Mouse (Mus musculus): ENCODE data around the gene Topaz1. TPM values are rescaled to one million over a fixed set of nuclear protein-coding genes. Genes with fewer than 3 reads are reported as not detected.
"Not testable (repeated sequence)": the region's sequence is repeated elsewhere in the genome, so short reads cannot be mapped to it uniquely, and the experiment has no call there.

Gene Topaz1
- total RNA-seq, 2 experiments from 2014 or later = not detected

DNA sequence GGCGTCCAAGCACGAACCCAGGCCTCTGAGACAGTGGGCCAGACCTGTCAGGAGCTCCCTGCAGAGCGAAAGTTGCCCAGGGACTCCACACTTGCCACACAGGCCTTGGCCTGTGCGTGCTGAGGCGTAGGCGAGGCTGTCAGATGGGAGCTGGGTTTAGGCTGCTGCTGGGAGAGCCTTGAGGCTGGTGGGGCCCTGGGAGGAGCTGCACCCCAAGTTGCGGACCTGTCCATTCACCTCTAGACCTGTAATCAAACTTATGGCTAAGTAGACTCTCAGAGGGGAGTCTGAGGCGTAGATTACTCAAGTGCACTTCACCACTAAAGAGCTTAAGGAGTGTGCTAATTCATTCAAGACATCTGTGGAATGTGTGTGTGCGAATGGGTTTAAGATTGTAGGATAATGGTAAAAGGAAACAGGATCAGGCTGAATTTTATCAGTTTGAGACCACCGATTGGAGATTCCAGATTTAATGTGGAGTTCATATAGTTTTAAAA is 58.7 kb downstream of the Topaz1 start:
- DNase-seq = no peak
- intact Hi-C loops (cut with DNase I) = loop anchor here (2.0 to 5.0 kb wide), 3 partner anchors 41 to 145 kb away; partner anchors contain the start of genes 1110059G10Rik and Kif15

DNA sequence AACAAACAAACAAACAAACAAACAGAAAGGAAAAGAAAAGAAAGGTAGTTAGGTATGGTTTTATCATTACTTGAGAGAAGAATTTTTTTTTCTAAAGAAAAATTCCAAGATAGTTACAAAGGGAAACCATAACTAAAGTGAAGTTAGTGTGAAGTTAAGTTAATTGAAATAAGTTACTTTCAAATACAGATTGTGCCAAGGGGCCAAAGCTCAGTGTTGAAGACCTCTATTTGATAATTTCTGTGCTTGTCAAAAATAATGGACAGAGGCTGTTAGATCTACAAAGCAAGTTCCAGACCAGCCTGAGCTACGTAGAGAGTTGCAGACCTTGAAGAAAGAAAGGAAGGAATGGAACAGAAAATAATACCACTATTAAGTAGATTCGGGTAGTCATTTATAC is 60.0 kb downstream of the Topaz1 start:
- DNase-seq = no peak
- intact Hi-C loops (cut with DNase I) = loop anchor here (5.0 kb wide), 1 partner anchor 40 kb away; no protein-coding TSS in a partner anchor

DNA sequence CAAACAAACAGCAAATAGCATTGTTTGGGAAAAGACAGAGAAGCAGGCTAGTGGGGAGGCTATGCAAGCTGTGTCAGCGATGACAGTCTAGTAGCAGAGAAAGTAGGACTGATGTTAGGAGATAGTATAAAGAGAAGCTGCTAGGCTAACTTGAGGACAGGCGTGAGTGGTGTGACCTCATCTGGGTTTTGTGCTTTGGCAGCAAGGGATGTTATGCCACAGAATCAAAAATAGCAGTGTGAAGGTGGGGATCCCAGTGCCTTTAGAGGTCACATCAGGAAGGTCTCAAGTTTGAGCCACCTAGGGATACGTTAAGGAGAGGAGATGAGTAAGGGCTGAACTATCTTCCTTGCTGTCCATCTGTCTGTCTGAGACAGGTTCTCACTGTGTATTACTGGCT is 63.1 kb downstream of the Topaz1 start:
- intact Hi-C loops (cut with DNase I) = no loop called here
- peak; percentile 7 to 29 for DNase-seq

DNA sequence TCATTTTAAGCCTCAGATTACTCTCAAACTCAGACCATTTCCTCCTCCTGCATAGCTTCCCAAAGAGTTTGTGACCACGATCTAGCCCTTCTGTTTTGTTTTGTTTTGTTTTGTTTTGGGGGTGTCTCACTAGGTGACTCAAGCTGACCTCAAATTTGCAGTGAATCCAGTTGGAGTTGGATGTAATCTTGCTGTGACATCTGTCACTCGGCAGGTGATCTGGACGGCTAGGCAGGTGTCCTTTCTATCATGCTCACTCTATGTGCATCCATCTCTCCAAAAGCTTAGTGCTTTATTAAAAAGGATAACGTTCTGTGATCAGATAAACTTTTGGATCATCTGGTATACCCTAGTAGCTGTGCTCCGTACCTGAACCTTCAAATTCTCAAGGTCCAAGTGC is 65.2 kb downstream of the Topaz1 start:
- intact Hi-C loops (cut with DNase I) = no loop called here
- no peak for DNase-seq

DNA sequence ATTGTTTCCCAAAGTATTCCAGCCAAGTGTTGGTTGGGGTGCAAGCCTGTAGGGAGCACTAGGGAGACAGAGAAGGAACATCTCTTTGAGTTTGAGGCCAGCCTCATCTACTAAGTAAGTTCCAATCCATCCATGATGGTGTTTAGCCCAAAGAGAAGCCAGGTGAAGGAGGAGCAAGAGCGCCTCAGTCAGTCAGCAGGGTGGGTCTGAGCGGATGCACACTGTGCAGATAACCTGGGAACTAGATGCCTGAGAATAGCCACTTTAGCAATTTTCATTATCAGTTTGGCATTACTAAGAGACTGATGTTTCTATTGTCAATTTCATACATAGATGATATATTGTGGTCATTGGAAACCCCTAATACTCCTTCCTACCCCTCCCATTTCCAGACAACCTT is 67.6 kb downstream of the Topaz1 start:
- DNase-seq = no peak
- intact Hi-C loops (cut with DNase I) = no loop called here

DNA sequence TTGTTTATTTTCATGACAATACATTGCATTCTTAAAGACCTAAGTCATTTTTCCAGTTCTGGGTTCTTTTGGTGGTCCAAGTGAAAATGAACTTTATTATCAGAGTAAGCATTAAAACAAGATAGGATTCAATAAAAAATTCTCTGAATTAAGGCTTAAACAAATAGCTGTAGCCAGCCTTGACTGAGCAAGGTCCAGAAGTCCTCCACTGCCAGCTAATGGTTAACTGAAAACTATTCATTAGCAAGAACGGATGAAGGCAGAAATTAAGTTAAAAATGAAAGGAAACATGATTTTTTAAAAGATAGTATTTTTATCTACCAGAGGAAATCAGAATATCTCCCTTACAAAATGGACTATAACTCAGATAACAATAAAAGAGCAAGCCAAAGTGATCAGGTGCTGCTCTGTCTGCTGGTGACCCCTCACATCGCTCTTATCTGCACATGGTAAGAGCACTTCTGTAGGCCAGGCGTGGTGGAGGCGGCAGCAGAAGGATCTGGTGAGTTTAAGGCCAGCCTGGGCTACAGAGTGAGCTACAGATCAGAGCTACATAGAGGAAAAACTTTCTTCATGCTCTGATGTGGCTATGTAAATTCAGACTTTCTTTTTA is 68.2 kb downstream of the Topaz1 start:
- intact Hi-C loops (cut with DNase I) = no loop called here
- no peak for DNase-seq

DNA sequence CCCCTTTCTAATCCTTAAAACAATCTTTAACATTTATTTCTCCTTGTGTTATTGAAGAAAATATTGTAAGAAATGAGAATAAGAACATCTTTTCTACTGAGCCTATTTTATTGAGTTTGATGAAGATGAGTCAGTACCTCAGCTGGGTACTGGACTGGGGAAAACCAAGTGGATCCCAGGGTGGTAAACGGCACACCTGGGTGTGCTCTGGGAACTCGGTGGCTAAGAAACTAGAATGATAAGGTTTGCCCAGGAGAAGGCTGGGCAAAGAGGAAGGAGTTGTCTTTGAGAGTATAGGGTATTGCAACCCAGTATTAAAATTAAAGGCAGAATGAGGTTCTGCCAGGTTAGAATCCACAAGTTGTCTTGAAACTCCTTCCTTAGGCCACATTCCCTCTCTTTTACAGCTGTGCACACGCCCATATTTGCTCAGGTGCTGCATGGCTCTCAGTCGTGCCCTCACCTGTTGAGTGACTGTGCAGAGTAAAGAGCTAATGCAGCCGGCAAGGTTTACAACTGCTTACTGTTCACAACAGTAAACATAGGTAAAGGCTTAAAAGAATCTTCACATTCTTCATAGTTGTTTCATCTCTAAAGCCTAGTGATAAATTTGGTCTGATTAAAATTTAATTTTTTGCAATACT is 76.3 kb downstream of the Topaz1 start:
- intact Hi-C loops (cut with DNase I) = no loop called here

DNA sequence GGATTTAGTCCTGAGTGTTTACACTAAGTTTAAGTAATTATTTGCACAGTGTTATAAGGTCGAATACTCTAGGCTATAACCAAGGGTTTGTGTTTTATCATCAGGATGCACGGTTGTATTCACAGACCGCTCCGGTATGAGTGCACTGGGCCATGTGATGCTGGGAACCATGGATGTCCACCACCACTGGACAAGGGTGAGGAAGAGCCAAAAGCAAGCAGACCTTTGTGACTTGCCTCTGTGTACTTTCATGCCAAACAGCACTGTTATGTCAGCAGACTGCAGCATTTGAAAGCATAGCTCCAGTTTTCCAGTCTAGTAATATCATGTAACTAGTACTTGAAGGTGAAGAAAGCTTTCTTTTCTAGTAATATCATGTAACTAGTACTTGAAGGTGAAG is 79.6 kb downstream of the Topaz1 start:
- DNase-seq = no peak
- intact Hi-C loops (cut with DNase I) = no loop called here

More for the DNA sequence above, 76.3 kb downstream of the Topaz1 start:
- no peak for DNase-seq

DNA sequence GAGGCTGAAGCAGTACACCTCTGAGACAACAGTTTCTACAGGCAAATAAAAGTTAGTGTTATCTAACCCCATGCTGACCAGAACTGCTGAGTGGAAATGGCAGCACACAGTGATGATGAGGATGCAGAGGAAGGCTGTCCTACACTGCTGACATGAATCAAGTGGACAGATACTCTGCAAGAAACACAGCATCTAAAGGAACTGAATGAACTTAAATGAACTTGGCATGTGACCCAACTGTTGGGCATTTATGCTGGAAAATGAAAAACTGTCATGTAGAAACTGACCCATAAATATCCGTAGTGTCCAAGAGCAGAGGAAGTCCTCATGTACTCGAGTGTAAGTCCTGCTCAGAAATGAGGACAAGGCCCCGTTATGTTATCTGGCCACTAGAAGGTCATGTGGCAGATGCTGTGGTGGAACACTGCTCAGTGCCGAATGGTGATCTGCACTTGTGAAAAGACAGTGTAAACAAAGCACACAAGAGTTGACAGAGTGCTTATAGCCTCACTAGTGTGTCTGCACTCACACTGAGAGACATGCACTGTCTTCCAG is 82.8 kb downstream of the Topaz1 start:
- intact Hi-C loops (cut with DNase I) = no loop called here
- no peak for DNase-seq

DNA sequence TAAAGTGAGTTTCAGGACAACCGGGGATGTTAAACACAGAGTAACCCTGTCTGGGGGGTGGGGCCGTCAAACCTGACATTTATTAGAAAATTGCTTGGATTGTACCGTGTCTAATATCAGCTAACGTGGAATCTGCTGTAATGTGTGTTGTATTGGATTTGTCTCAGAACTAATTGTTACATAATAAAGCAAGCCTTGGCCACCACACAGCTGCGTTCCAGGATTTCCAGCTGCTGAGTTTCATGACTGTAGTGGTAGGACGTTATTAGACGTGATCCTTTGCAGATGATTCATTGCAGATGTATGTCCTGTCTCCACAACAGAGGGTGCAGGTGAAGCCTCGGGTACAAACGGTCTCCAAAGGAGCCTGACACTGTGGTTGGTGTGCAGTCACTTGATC is 89.0 kb downstream of the Topaz1 start:
- no peak for DNase-seq
- intact Hi-C loops (cut with DNase I) = no loop called here

DNA sequence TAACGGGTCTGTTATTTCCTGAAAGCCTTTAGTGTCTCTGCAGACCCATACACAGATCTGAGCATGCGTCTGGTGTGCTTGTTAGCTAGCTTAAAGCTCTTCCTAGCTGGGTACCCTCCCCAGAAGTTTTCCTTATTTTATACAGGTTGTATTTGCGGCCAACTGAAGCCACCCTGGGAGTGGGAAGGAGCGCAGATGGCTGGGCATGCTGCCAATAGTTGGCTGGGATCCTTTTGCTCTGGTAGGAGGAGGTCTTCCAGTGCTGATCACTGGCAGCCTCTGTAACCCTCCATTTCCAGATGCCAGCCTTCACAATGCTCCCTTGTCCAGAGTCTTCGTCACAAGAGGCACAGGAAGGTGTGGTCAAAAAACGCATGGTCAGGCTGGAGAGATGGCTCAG is 89.6 kb downstream of the Topaz1 start:
- intact Hi-C loops (cut with DNase I) = no loop called here
- DNase-seq = peak; percentile 57 to 68

DNA sequence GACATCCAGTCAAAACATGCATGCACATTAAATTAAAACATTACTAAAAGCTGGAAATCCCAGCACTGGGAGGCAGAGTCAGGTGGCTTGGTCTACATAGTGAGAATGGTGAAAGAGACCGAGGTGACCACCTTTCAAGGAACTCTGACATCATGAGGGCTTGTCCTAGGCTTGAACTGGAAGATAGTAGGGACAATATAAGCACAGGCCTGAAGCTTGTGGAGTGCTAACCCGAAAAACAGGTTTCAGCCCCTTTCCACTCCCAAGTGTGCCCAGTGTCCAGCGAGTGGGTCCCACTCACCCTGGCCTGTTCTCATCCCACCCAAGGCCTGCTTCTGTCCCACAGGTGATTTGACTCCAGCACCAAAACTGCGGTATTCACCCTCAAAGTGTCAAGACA is 90.1 kb downstream of the Topaz1 start:
- DNase-seq = no peak
- intact Hi-C loops (cut with DNase I) = no loop called here

DNA sequence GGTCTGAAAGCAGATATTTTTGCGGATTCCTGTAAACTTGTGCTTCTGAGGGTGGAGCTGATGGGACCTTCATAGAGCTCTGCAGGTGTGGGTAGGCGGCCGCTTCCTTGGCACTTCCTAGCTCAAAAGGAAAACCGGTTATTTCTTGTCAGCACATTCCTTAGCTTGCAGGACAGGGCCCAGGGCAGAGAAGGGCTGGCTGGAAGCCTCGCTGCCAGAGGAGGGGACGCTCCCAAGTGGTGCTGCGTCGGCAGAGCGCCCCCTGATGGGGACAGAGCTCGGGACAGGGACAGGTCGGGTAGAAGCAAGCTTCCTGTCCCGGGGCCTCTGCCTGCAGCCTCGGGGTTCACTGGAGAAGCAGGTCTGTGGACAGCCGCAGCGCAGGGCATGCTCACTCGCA is 90.5 kb downstream of the Topaz1 start:
- intact Hi-C loops (cut with DNase I) = no loop called here
- DNase-seq = peak; percentile 52 to 73

DNA sequence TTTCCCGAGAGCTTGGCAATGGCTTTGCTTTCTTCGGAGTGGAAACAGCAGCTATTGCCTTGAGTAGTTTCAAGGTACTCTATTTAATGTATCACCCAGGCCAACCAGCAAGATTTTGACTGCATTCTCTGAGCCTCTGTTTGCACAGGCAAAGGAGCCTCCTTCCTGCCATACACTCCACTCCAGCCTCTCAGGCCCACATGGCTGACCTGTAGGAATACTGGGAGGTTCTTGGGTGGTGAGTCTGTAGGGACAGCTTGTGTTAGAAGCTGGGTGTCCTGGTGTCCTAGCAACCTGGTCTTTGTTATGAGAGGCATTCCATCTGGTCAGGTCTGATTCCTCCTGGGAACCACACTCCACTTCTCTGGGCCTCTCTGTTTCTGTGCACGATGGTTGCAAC is 96.6 kb downstream of the Topaz1 start, which contains the start of gene Gm35549:
Gene Gm35549 (minus strand): TSS at position 276 of the 400 bp plus-strand sequence.
- no peak for DNase-seq
- intact Hi-C loops (cut with DNase I) = no loop called here

DNA sequence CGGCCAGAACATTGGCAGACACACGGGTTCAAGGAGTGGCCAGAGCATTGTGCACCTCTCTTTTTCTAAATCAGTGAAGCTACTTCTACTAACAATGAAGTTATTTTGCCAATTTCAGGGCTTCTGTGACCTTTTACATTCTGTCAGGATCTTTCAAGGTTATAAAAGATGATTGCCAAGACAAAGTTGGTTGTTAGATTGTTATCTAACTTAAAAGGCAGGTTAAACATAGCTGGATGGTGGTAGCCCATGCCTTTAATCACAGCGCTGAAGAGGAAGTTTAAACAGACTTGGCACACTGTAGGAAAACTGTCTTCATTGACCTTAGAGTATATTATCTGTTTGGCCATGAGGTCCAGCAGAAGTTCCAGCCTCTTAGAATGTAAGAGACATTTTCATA is 98.5 kb downstream of the Topaz1 start:
- DNase-seq = no peak
- intact Hi-C loops (cut with DNase I) = loop anchor here (5.0 kb wide), 1 partner anchor 38 kb away; the partner anchor contains the start of gene Tcaim

DNA sequence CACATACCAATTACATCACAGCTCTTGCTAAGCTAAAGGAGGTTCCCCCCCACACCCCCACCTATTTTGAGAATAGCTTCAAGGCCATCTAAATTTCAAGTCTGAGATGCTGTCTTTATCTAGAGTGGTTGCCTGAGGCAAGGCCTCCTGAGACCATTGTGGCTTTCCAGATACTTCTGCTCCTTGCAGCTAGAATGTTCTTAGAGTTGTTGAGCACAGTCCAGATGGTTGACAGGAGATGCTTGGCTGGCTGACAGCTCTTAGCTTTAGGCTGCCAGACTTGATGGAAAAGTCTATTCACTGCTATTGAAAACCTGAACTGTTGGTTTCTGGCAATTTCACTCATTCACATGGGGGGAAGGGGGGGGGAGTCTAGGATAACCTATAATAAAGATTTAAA is 99.0 kb downstream of the Topaz1 start:
- intact Hi-C loops (cut with DNase I) = loop anchor here (5.0 kb wide), 1 partner anchor 39 kb away; the partner anchor contains the start of gene Tcaim
- DNase-seq = peak; percentile 66 to 68

DNA sequence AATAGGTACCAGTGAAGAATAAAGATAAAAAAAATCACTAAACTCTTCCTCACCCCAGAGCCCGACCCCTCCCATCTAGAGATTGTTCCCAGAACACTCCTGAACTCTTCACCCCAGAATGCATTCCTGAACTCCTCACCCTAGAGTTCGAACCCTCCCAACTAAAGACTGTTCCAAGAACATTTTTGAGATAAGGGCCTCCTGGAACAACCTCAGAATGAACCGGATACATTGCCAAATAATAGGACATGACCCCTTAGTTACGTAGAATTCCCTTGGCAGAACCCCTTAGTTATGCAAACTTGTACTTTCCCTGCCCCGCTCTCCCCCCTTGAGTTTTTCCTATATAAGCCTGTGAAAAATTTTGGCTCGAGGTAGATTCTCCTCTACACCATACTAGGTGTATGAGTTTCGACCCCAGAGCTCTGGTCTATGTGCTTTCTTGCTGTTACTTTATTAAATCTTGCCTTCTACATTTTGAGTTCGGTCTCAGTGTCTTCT is 100.7 kb downstream of the Topaz1 start:
- not testable (repeated sequence) for DNase-seq
- intact Hi-C loops (cut with DNase I) = loop anchor here (5.0 kb wide), 1 partner anchor 41 kb away; the partner anchor contains the start of gene Tcaim
